Mouse (Mus musculus) intestine, embryonic 16.5 days (tissue): Measurements from ENCODE around the gene Grin3b. TPM values are rescaled to one million over a fixed set of nuclear protein-coding genes. Genes with fewer than 3 reads are reported as not detected.
A peak's percentile ranks its signal among the peaks of the same experiment; 100 is the strongest.

Experiments
- ATAC-seq: fragments of 200-750 bp; cut with Nextera tagmentation; 2 replicates; pipeline ENCODE4 v1.8.0; 2017; ENCODE audit warnings: moderate TSS enrichment, moderate library complexity
- H3K27ac ChIP-seq: fragments of 300-500 bp; sonication (generic); 2 replicates; pipeline ENCODE4 v1.5.1; 2014; ENCODE audit warnings: mild to moderate bottlenecking, low read length
- H3K27me3 ChIP-seq: fragments of 300-500 bp; sonication (generic); replicated peaks from 2 replicates; pipeline ENCODE4 v1.6.1; 2014; ENCODE audit warnings: low read length, control low read depth, mixed read lengths; ENCODE audit not compliant: control insufficient read depth, insufficient read depth
- H3K36me3 ChIP-seq: fragments of 300-500 bp; sonication (generic); 2 replicates; pipeline ENCODE4 v1.6.1; 2014; ENCODE audit warnings: low read length, control low read depth; ENCODE audit not compliant: control insufficient read depth, insufficient read depth
- H3K4me1 ChIP-seq: fragments of 300-500 bp; sonication (generic); 2 replicates; pipeline ENCODE4 v1.6.1; 2014; ENCODE audit warnings: low read length, control low read depth, mixed read lengths; ENCODE audit not compliant: control insufficient read depth, insufficient read depth
- H3K4me2 ChIP-seq: fragments of 300-500 bp; sonication (generic); 2 replicates; pipeline ENCODE4 v1.6.1; 2014; ENCODE audit warnings: low read depth, low read length, control low read depth
- H3K4me3 ChIP-seq: fragments of 300-500 bp; sonication (generic); 2 replicates; pipeline ENCODE4 v1.5.1; 2014; ENCODE audit warnings: mild to moderate bottlenecking, low read length
- H3K9ac ChIP-seq: fragments of 300-500 bp; sonication (generic); 2 replicates; pipeline ENCODE4 v1.6.1; 2014; ENCODE audit warnings: low read depth, low read length
- H3K9me3 ChIP-seq: fragments of 300-500 bp; sonication (generic); 2 replicates; pipeline ENCODE4 v1.6.1; 2016; ENCODE audit warnings: low read length, control low read depth; ENCODE audit not compliant: control insufficient read depth
- WGBS: fragments of 180-500 bp; shearing (Covaris S2); extraction: QIAGEN DNeasy Blood & Tissue Kit; methylation state at CpG from one replicate; pipeline ENCODE4 v1.1.7; 2014; 5-methylcytosine and 5-hydroxymethylcytosine counted together
- polyA plus RNA-seq: library from polyadenylated mRNA; unstranded; fragments of >200 nt; fragmentation: Nextera tagmentation; extraction: Ambion mirVana; gene quantifications from 2 replicates; pipeline ENCODE4 v1.2.1, GENCODE M21; 2015

Grin3b gene
- 0.15 and 0.16 TPM in 2 replicates for polyA plus RNA-seq

DNA sequence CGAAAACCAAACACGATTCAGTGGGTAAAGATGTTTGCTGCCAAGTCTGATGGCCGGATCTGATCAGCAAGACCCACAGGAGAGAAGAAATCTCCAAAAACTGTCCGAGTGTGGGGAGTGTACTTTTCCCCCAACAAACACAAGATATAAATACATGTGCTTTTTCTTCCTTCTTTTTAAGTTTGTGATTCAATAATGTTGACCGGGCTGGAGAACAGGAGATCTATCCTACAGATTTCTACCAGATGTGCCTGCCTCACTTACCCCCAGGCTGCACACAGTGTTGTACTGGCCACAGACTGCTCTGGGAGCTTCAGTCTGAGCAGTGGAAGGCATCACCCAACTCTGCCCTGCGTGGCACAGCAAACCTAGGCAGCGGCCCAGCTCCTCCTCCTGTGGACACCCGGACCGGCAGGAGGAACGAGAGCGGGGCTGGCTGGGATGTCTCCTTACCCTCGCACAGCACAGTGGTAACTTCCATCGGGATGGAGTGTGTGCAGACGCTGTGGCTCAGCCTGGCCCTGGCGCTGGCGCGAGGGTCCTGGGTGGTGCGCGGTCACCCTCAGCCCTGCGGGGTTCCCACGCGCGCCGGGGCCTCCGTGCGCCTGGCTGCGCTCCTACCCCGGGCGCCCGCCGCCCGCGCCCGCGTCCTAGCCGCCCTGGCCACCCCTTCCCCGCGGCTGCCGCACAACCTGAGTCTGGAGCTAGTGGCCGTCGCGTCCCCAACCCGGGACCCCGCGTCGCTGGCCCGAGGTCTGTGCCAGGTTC is at the start of gene Grin3b:
TSS of gene Grin3b (plus strand) at position 301 of the 768 bp plus-strand sequence.
- Histone ChIP-seq H3K4me3 (peak within 1 kb of the TSS; percentile 51), H3K27me3 (peaks cover 15% of the 10 kb centered on the region), H3K9ac (peak within 1 kb of the TSS; percentile 64), H3K4me1 (peaks cover 10% of the 10 kb centered on the region), H3K36me3 (peaks cover 23% of the 10 kb centered on the region), H3K4me2 (peak within 1 kb of the TSS; percentile 85), H3K9me3 (no peaks in the 10 kb centered on the region), H3K27ac (no peak within 1 kb of the TSS)
- WGBS: 7% methylated on average over 47 of the region's 47 CpGs
- peak; percentile 24; the same call in 1 of the 2 replicates for ATAC-seq

DNA sequence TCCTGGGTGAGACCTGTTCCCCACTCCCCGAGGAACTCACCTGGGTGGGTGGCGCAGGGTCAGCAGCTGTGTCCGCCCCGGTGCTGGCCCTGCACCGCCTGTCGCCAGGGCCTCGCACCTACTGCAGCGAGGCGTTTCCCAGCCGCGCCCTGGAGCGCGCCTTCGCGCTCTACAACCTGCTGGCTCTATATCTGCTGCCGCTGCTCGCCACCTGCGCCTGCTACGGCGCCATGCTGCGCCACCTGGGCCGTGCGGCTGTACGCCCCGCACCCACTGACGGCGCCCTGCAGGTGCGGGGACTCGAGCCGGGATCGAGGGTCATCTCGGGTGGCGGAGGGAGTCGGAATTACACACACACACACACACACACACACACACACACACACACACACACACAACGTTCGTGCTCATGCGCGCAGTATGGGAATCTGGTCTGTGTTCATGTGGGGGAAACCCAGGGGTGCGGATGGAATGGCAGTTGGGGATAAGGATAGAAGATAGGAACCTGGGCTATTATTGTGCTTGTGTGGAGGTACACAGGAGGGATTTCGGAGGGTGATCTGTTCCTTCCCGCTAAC is 49.5 kb upstream of the Grin3b start, which contains the start of gene R3hdm4:
TSS of gene R3hdm4 (minus strand) at position 251 of the 578 bp plus-strand sequence.
- ATAC-seq: 0 out of 2 replicates have a peak, but pooled peaks have one; percentile 14
- H3K4me3 ChIP-seq: peak within 1 kb of the TSS; percentile 37
- H3K9ac ChIP-seq: peak within 1 kb of the TSS; percentile 58
- H3K36me3 ChIP-seq: no peaks in the 10 kb centered on the region
- 4% methylated on average over 41 of the region's 41 CpGs for WGBS
- no peaks in the 10 kb centered on the region for H3K9me3 ChIP-seq
- H3K4me1 ChIP-seq: peaks cover 39% of the 10 kb centered on the region
- no peak within 1 kb of the TSS for H3K27ac ChIP-seq
- peak within 1 kb of the TSS; percentile 67 for H3K4me2 ChIP-seq
- H3K27me3 ChIP-seq: peaks cover 48% of the 10 kb centered on the region

GRCm38 (mm10) chr10:79921572-79921971 is 48.9 kb upstream of the Grin3b start:
- Histone ChIP-seq H3K9ac (peak overlapping the region; percentile 58), H3K9me3 (no peaks in the 10 kb centered on the region), H3K27ac (no peak overlapping the region), H3K36me3 (no peaks in the 10 kb centered on the region), H3K4me2 (peak overlapping the region; percentile 67), H3K27me3 (peaks cover 48% of the 10 kb centered on the region), H3K4me3 (peak overlapping the region; percentile 37), H3K4me1 (peaks cover 40% of the 10 kb centered on the region)
- no peak for ATAC-seq
- 2% methylated on average over 34 of the region's 34 CpGs for WGBS

GRCm38 (mm10) chr10:79924998-79925784 is 45.3 kb upstream of the Grin3b start:
- no peaks in the 10 kb centered on the region for H3K36me3 ChIP-seq
- H3K4me3 ChIP-seq: no peak overlapping the region; the same call in 1 of the 2 replicates
- 0 out of 2 replicates have a peak overlapping the region, but pooled peaks have one; percentile 86 for H3K4me2 ChIP-seq
- H3K27ac ChIP-seq: peak overlapping the region; percentile 90
- peaks cover 24% of the 10 kb centered on the region for H3K27me3 ChIP-seq
- peak overlapping the region; percentile 100; the same call in 1 of the 2 replicates for H3K9ac ChIP-seq
- no peak for ATAC-seq
- WGBS: 14% methylated on average over 29 of the region's 29 CpGs
- no peaks in the 10 kb centered on the region for H3K9me3 ChIP-seq
- H3K4me1 ChIP-seq: peaks cover 40% of the 10 kb centered on the region

GRCm38 (mm10) chr10:79925785-79926490 is 44.6 kb upstream of the Grin3b start:
- Histone ChIP-seq H3K4me1 (peaks cover 41% of the 10 kb centered on the region), H3K27ac (peak overlapping the region; percentile 90), H3K4me3 (peak overlapping the region; percentile 99), H3K4me2 (peak overlapping the region; percentile 86), H3K9me3 (no peaks in the 10 kb centered on the region), H3K36me3 (peaks cover 4% of the 10 kb centered on the region; the same call in 1 of the 2 replicates), H3K9ac (peak overlapping the region; percentile 100), H3K27me3 (peaks cover 17% of the 10 kb centered on the region)
- WGBS: 6% methylated on average over 14 of the region's 15 CpGs
- peak; percentile 12 for ATAC-seq

GRCm38 (mm10) chr10:79926491-79927323 is 43.8 kb upstream of the Grin3b start, which contains the start of gene Arid3a:
Gene Arid3a, plus strand, starts transcription at chr10:79927043.
- Histone ChIP-seq H3K36me3 (peaks cover 10% of the 10 kb centered on the region; the same call in 1 of the 2 replicates), H3K4me1 (peaks cover 41% of the 10 kb centered on the region), H3K27ac (peak within 1 kb of the TSS; percentile 99), H3K27me3 (peaks cover 9% of the 10 kb centered on the region), H3K9me3 (no peaks in the 10 kb centered on the region), H3K4me3 (peak within 1 kb of the TSS; percentile 99), H3K4me2 (peak within 1 kb of the TSS; percentile 86), H3K9ac (peak within 1 kb of the TSS; percentile 100)
- ATAC-seq: peak; percentile 79
- under 1% methylated on average over 63 of the region's 63 CpGs for WGBS

- H3K27me3 ChIP-seq: peaks cover 2% of the 10 kb centered on the region
- peak; percentile 49 for ATAC-seq
- H3K36me3 ChIP-seq: peaks cover 17% of the 10 kb centered on the region; the same call in 1 of the 2 replicates
- H3K27ac ChIP-seq: peak overlapping the region; percentile 99
- H3K9ac ChIP-seq: peak overlapping the region; percentile 100
- peak overlapping the region; percentile 83 for H3K4me2 ChIP-seq
- WGBS: under 1% methylated on average over 54 of the region's 54 CpGs
- H3K4me1 ChIP-seq: peaks cover 47% of the 10 kb centered on the region
- H3K9me3 ChIP-seq: no peaks in the 10 kb centered on the region
- H3K4me3 ChIP-seq: peak overlapping the region; percentile 99
These were observed 43.0 kb upstream of the Grin3b start for GRCm38 (mm10) chr10:79927324-79928029.
